Mouse (Mus musculus) kidney, adult 9 months (tissue): ENCODE measurements around the gene Podn.
A peak's percentile ranks its signal among the peaks of the same experiment; 100 is the strongest.
"Not testable (repeated sequence)": the region's sequence is repeated elsewhere in the genome, so short reads cannot be mapped to it uniquely, and the experiment has no call there.

ENCODE experiments used
- DNase-seq: peaks from one replicate; pipeline ENCODE4 v3.0.0; 2022

The Podn gene

GRCm38 (mm10) chr4:108096345-108096744, at the start of gene Podn:
Gene Podn, minus strand, starts transcription at chr4:108096445.
- DNase-seq = no peak

- DNase-seq = not testable (repeated sequence)
Measured at GRCm38 (mm10) chr4:108145554-108145953, 49.3 kb upstream of the Podn start.

GRCm38 (mm10) chr4:108144880-108145279, 48.6 kb upstream of the Podn start, which contains the start of gene Scp2:
Gene Scp2, minus strand, starts transcription at chr4:108144998.
- DNase-seq = peak; percentile 82

- peak; percentile 78 for DNase-seq
Measured at GRCm38 (mm10) chr4:108143778-108144177, 47.5 kb upstream of the Podn start.

GRCm38 (mm10) chr4:108143178-108143577, 46.9 kb upstream of the Podn start:
- not testable (repeated sequence) for DNase-seq

GRCm38 (mm10) chr4:108136938-108137337, 40.7 kb upstream of the Podn start:
- no peak for DNase-seq

GRCm38 (mm10) chr4:108130452-108130851, 34.2 kb upstream of the Podn start:
- DNase-seq = no peak

GRCm38 (mm10) chr4:108128339-108128738, 32.1 kb upstream of the Podn start:
- DNase-seq = peak; percentile 67

- DNase-seq = peak; percentile 73
Measured at GRCm38 (mm10) chr4:108127516-108127915, 31.3 kb upstream of the Podn start.

- DNase-seq = no peak
Measured at GRCm38 (mm10) chr4:108126260-108126659, 30.0 kb upstream of the Podn start.

GRCm38 (mm10) chr4:108124104-108124503, 27.9 kb upstream of the Podn start:
- DNase-seq = no peak

- peak; percentile 88 for DNase-seq
Measured at GRCm38 (mm10) chr4:108117924-108118876, 22.0 kb upstream of the Podn start.

GRCm38 (mm10) chr4:108117488-108117887, 21.2 kb upstream of the Podn start:
- DNase-seq = no peak

GRCm38 (mm10) chr4:108116466-108116865, 20.2 kb upstream of the Podn start:
- no peak for DNase-seq

- no peak for DNase-seq
Measured at GRCm38 (mm10) chr4:108110706-108111105, 14.5 kb upstream of the Podn start.

GRCm38 (mm10) chr4:108109728-108110127, 13.5 kb upstream of the Podn start:
- DNase-seq = peak; percentile 53

GRCm38 (mm10) chr4:108092741-108093397, 3.4 kb downstream of the Podn start:
- DNase-seq = no peak

- DNase-seq = no peak
Measured at GRCm38 (mm10) chr4:108083993-108084392, 12.3 kb downstream of the Podn start.

GRCm38 (mm10) chr4:108083032-108083735, 13.1 kb downstream of the Podn start:
- peak; percentile 57 for DNase-seq

- no peak for DNase-seq
Measured at GRCm38 (mm10) chr4:108082401-108082806, 13.8 kb downstream of the Podn start.

GRCm38 (mm10) chr4:108080876-108081275, 15.4 kb downstream of the Podn start:
- DNase-seq = no peak

GRCm38 (mm10) chr4:108079762-108080161, 16.5 kb downstream of the Podn start:
- DNase-seq = peak; percentile 53

- DNase-seq = not testable (repeated sequence)
Measured at GRCm38 (mm10) chr4:108079191-108079590, 17.1 kb downstream of the Podn start.
